Mouse (Mus musculus) CH12.LX (cell line): ENCODE data around the gene Card19. TPM values are rescaled to one million over a fixed set of nuclear protein-coding genes. Genes with fewer than 3 reads are reported as not detected.

Source experiments
- DNase-seq: peaks from one replicate; pipeline ENCODE4 v3.0.0-alpha.2; 2013; ENCODE audit errors: extremely low read depth
- H3K27ac ChIP-seq: 2 replicates; pipeline ENCODE4 v1.5.1; 2012; ENCODE audit warnings: low read depth, mild to moderate bottlenecking, control low read depth, moderate library complexity; ENCODE audit not compliant: insufficient read depth
- H3K27me3 ChIP-seq: replicated peaks from 2 replicates; pipeline ENCODE3; 2012; ENCODE audit warnings: inconsistent platforms
- H3K36me3 ChIP-seq, 2 experiments: replicated peaks in 1 of 2; 2 replicates each; pipeline versions ENCODE3 to v1.6.1; 2012; ENCODE audit warnings: inconsistent platforms in 1 of 2, low read length in 1 of 2, mild to moderate bottlenecking in 1 of 2, mixed read lengths in 1 of 2, moderate library complexity in 1 of 2; ENCODE audit not compliant: control insufficient read depth in 1 of 2, insufficient read depth in 1 of 2
- H3K4me1 ChIP-seq, 2 experiments: 2 replicates each; pipeline ENCODE4 v1.6.1; 2012; ENCODE audit warnings: inconsistent platforms in 1 of 2, moderate library complexity in 1 of 2; ENCODE audit not compliant: insufficient read depth in 2 of 2, control insufficient read depth in 1 of 2
- H3K4me2 ChIP-seq: 2 replicates; pipeline ENCODE4 v1.6.1; 2012; ENCODE audit warnings: low read depth, mild to moderate bottlenecking, control low read depth; ENCODE audit not compliant: poor library complexity, insufficient read depth, severe bottlenecking
- H3K4me3 ChIP-seq, 3 experiments: fragments of 150-350 bp in 1 of 3; sonication (generic) in 1 of 3; replicated peaks in 1 of 3; 2 replicates each; pipeline versions ENCODE3 to v1.5.1; 2011 to 2012; ENCODE audit warnings: low read depth in 2 of 3, low read length in 2 of 3, mild to moderate bottlenecking in 2 of 3, moderate library complexity in 2 of 3, control low read depth in 1 of 3, improper control_type of control experiment in 1 of 3, inconsistent platforms in 1 of 3, mixed read lengths in 1 of 3; ENCODE audit not compliant: poor library complexity in 1 of 3
- H3K79me2 ChIP-seq: replicated peaks from 2 replicates; pipeline ENCODE4 v1.6.1; 2012; ENCODE audit warnings: mild to moderate bottlenecking, moderate library complexity; ENCODE audit not compliant: control insufficient read depth, poor library complexity, insufficient read depth, severe bottlenecking; ENCODE audit errors: extremely low read depth
- H3K9ac ChIP-seq: 2 replicates; pipeline ENCODE4 v1.6.1; 2012; ENCODE audit warnings: low read depth, mild to moderate bottlenecking, control low read depth, moderate library complexity; ENCODE audit not compliant: insufficient read depth
- H3K9me3 ChIP-seq: replicated peaks from 2 replicates; pipeline ENCODE3; 2012; ENCODE audit warnings: low read length, inconsistent platforms, mixed read lengths
- BHLHE40 ChIP-seq: IDR thresholded peaks from 2 replicates; pipeline ENCODE4 v1.6.1; 2011; ENCODE audit warnings: mild to moderate bottlenecking, low read depth, low read length, improper control_type of control experiment
- CHD1 ChIP-seq: IDR thresholded peaks from 2 replicates; pipeline ENCODE4 v1.6.1; 2012; ENCODE audit warnings: low read depth, low read length, improper control_type of control experiment, inconsistent platforms
- CHD2 ChIP-seq: IDR thresholded peaks from 2 replicates; pipeline ENCODE4 v1.6.1; 2011; ENCODE audit warnings: low read length, improper control_type of control experiment
- E2F4 ChIP-seq: IDR thresholded peaks from 2 replicates; pipeline ENCODE4 v1.6.1; 2011; ENCODE audit warnings: low read depth, low read length, improper control_type of control experiment; ENCODE audit not compliant: insufficient replicate concordance
- ELF1 ChIP-seq: IDR thresholded peaks from 2 replicates; pipeline ENCODE4 v1.6.1; 2014; ENCODE audit warnings: low read depth, mild to moderate bottlenecking, inconsistent platforms, low read length, improper control_type of control experiment
- GABPA ChIP-seq: IDR thresholded peaks from 2 replicates; pipeline ENCODE4 v1.6.1; 2012; ENCODE audit warnings: low read depth, low read length, improper control_type of control experiment, inconsistent platforms; ENCODE audit not compliant: insufficient replicate concordance
- HCFC1 ChIP-seq: IDR thresholded peaks from 2 replicates; pipeline ENCODE4 v1.6.1; 2012; ENCODE audit warnings: low read depth, mild to moderate bottlenecking, inconsistent platforms, low read length, improper control_type of control experiment
- KAT2A ChIP-seq: IDR thresholded peaks from 2 replicates; pipeline ENCODE4 v1.6.1; 2012; ENCODE audit warnings: low read length, improper control_type of control experiment, inconsistent platforms; ENCODE audit not compliant: insufficient replicate concordance
- MAFK ChIP-seq: IDR thresholded peaks from 2 replicates; pipeline ENCODE4 v1.6.1; 2011; ENCODE audit warnings: low read length, improper control_type of control experiment; ENCODE audit not compliant: insufficient replicate concordance
- MAZ ChIP-seq: IDR thresholded peaks from 2 replicates; pipeline ENCODE4 v1.6.1; 2012; ENCODE audit warnings: low read depth, mild to moderate bottlenecking, inconsistent platforms, low read length, improper control_type of control experiment, moderate library complexity
- MEF2A ChIP-seq: IDR thresholded peaks from 2 replicates; pipeline ENCODE4 v1.6.1; 2014; ENCODE audit warnings: low read depth, mild to moderate bottlenecking, inconsistent platforms, low read length, improper control_type of control experiment, borderline replicate concordance
- MYC ChIP-seq: IDR thresholded peaks from 2 replicates; pipeline ENCODE4 v1.6.1; 2011; ENCODE audit warnings: low read depth, mild to moderate bottlenecking, improper control_type of control experiment, low read length
- NELFE ChIP-seq: IDR thresholded peaks from 2 replicates; pipeline ENCODE4 v1.6.1; 2011; ENCODE audit warnings: low read depth, low read length, improper control_type of control experiment
- NRF1 ChIP-seq: IDR thresholded peaks from 2 replicates; pipeline ENCODE4 v1.6.1; 2014; ENCODE audit warnings: low read depth, mild to moderate bottlenecking, inconsistent platforms, low read length, improper control_type of control experiment, moderate library complexity
- PAX5 ChIP-seq: IDR thresholded peaks from 2 replicates; pipeline ENCODE4 v1.6.1; 2012; ENCODE audit warnings: low read length, inconsistent platforms, mixed read lengths
- POLR2A ChIP-seq: IDR thresholded peaks from 2 replicates; pipeline ENCODE4 v1.6.1; 2011; ENCODE audit warnings: low read depth, mild to moderate bottlenecking, improper control_type of control experiment, low read length
- POLR2AphosphoS2 ChIP-seq: IDR thresholded peaks from 2 replicates; pipeline ENCODE4 v1.6.1; 2011; ENCODE audit warnings: low read depth, low read length, improper control_type of control experiment
- RAD21 ChIP-seq: IDR thresholded peaks from 2 replicates; pipeline ENCODE4 v1.6.1; 2011; ENCODE audit warnings: low read depth, mild to moderate bottlenecking, low read length, improper control_type of control experiment, moderate library complexity
- RCOR1 ChIP-seq: conservative IDR thresholded peaks from 2 replicates; pipeline ENCODE4 v1.6.1; 2012; ENCODE audit warnings: low read depth, mild to moderate bottlenecking, inconsistent platforms, low read length, improper control_type of control experiment
- SIN3A ChIP-seq: IDR thresholded peaks from 2 replicates; pipeline ENCODE4 v1.6.1; 2012; ENCODE audit warnings: low read length, improper control_type of control experiment, inconsistent platforms
- SMC3 ChIP-seq: IDR thresholded peaks from 2 replicates; pipeline ENCODE4 v1.6.1; 2011; ENCODE audit warnings: low read depth, low read length, improper control_type of control experiment
- UBTF ChIP-seq: IDR thresholded peaks from 2 replicates; pipeline ENCODE4 v1.6.1; 2012; ENCODE audit warnings: low read depth, mild to moderate bottlenecking, inconsistent platforms, low read length, improper control_type of control experiment, moderate library complexity
- ZC3H11A ChIP-seq: IDR thresholded peaks from 2 replicates; pipeline ENCODE4 v1.6.1; 2012; ENCODE audit warnings: low read depth, mild to moderate bottlenecking, inconsistent platforms, low read length, improper control_type of control experiment
- ZKSCAN1 ChIP-seq: IDR thresholded peaks from 2 replicates; pipeline ENCODE4 v1.6.1; 2012; ENCODE audit warnings: low read depth, inconsistent platforms, low read length, improper control_type of control experiment, borderline replicate concordance
- ZMIZ1 ChIP-seq: IDR thresholded peaks from 2 replicates; pipeline ENCODE4 v1.6.1; 2012; ENCODE audit warnings: low read depth, mild to moderate bottlenecking, inconsistent platforms, low read length, improper control_type of control experiment
- ZNF384 ChIP-seq: IDR thresholded peaks from 2 replicates; pipeline ENCODE4 v1.6.1; 2012; ENCODE audit warnings: low read depth, low read length, improper control_type of control experiment, inconsistent platforms
- dilution Hi-C: fragments of 300-500 bp; cut with MboI; formaldehyde crosslinking; loops from 2 replicates; pipeline ENCODE4 v1.14.3; 2020; ENCODE audit warnings: low sequenced_read_pairs; ENCODE audit not compliant: extremely low pct_unique_long_range_greater_than_20kb, extremely low pct_ligation_motif_present
- in situ Hi-C: fragments of 300-500 bp; cut with MboI; formaldehyde crosslinking; loops from 3 replicates; pipeline ENCODE4 v1.14.3; 2019; ENCODE audit warnings: low sequenced_read_pairs, low pct_ligation_motif_present, low pct_unique_long_range_greater_than_20kb, mixed read lengths
- polyA plus RNA-seq: library from polyadenylated mRNA; unstranded; fragments of >175 nt; gene quantifications from 2 replicates; pipeline ENCODE4 v1.2.1, GENCODE M21; 2012; ENCODE audit warnings: low read depth; ENCODE audit not compliant: insufficient read length
- total RNA-seq, 2 experiments: library from RNA; depleted of rRNA; stranded (reverse); fragments of 300-350 nt in 1 of 2; fragments of >200 nt in 1 of 2; gene quantifications; 2 replicates each; pipeline ENCODE4 v1.2.3; 2012 to 2014

Card19 gene
- total and polyA plus RNA-seq, 3 experiments, result 3.9 to 9.3 (median 5.2) TPM

GRCm38 (mm10) chr13:49193650-49194049 lies 22.2 kb downstream of the Card19 start:
- DNase-seq, result no peak
- H3K4me2 ChIP-seq, result no peak overlapping the region
- H3K27me3 ChIP-seq, result no peaks in the 10 kb centered on the region
- H3K4me3 ChIP-seq, result no peak overlapping the region
- no peaks in the 10 kb centered on the region for H3K79me2 ChIP-seq
- peaks cover 2 to 33% of the 10 kb centered on the region in 2 experiments for H3K36me3 ChIP-seq
- dilution Hi-C loops (no loop called here), in situ Hi-C loops (loop anchor here (25.0 kb wide), 2 partner anchors 331 to 531 kb away; partner anchors contain the start of genes Barx1 and Phf2)
- H3K9ac ChIP-seq, result no peak overlapping the region
- no peaks in the 10 kb centered on the region for H3K9me3 ChIP-seq
- TF ChIP-seq BHLHE40, result no peak
- TF ChIP-seq NELFE, result no peak
- no peak for TF ChIP-seq NRF1
- TF ChIP-seq UBTF, result no peak
- no peak for TF ChIP-seq SIN3A
- H3K27ac ChIP-seq, result no peak overlapping the region
- peaks cover 14 to 64% of the 10 kb centered on the region in 2 experiments for H3K4me1 ChIP-seq

- dilution Hi-C loops, result no loop called here
- H3K4me3 ChIP-seq, result no peak overlapping the region
Observed at GRCm38 (mm10) chr13:49192156-49192855, 23.5 kb downstream of the Card19 start.

GRCm38 (mm10) chr13:49191673-49192035 lies 24.2 kb downstream of the Card19 start:
- H3K27me3 ChIP-seq, result no peaks in the 10 kb centered on the region
- H3K4me2 ChIP-seq, result no peak overlapping the region
- in situ Hi-C loops, result loop anchor here (25.0 kb wide), 2 partner anchors 329 to 529 kb away; partner anchors contain the start of genes Barx1 and Phf2
- DNase-seq, result no peak
- H3K9ac ChIP-seq, result no peak overlapping the region
- H3K36me3 ChIP-seq, result peaks cover 2 to 28% of the 10 kb centered on the region in 2 experiments
- TF ChIP-seq POLR2A, result no peak
- TF ChIP-seq ZNF384, result no peak
- TF ChIP-seq SMC3, result no peak
- no peak for TF ChIP-seq MEF2A
- TF ChIP-seq HCFC1, result no peak
- no peak for TF ChIP-seq SIN3A
- TF ChIP-seq E2F4, result no peak
- no peak for TF ChIP-seq RAD21
- TF ChIP-seq ELF1, result no peak
- no peak for TF ChIP-seq ZC3H11A
- no peak for TF ChIP-seq MAZ
- no peak for TF ChIP-seq UBTF
- no peak for TF ChIP-seq BHLHE40
- H3K27ac ChIP-seq, result no peak overlapping the region
- peaks cover 25 to 62% of the 10 kb centered on the region in 2 experiments for H3K4me1 ChIP-seq
- no peaks in the 10 kb centered on the region for H3K9me3 ChIP-seq
- dilution Hi-C loops, result no loop called here
- H3K4me3 ChIP-seq, result no peak overlapping the region
- H3K79me2 ChIP-seq, result no peaks in the 10 kb centered on the region

More at GRCm38 (mm10) chr13:49192156-49192855, 23.5 kb downstream of the Card19 start:
- Histone ChIP-seq H3K9me3 (no peaks in the 10 kb centered on the region), H3K27ac (no peak overlapping the region), H3K4me1 (peaks cover 20 to 63% of the 10 kb centered on the region in 2 experiments), H3K4me2 (no peak overlapping the region), H3K27me3 (no peaks in the 10 kb centered on the region), H3K9ac (no peak overlapping the region), H3K36me3 (peaks cover 2 to 33% of the 10 kb centered on the region in 2 experiments), H3K79me2 (no peaks in the 10 kb centered on the region)
- in situ Hi-C loops, result loop anchor here (25.0 kb wide), 2 partner anchors 330 to 530 kb away; partner anchors contain the start of genes Barx1 and Phf2
- TF ChIP-seq ZKSCAN1 (no peak), KAT2A (no peak), ELF1 (no peak), POLR2A (no peak), E2F4 (no peak), RCOR1 (no peak), RAD21 (no peak), POLR2AphosphoS2 (no peak), PAX5 (no peak), CHD2 (no peak), ZMIZ1 (no peak), NRF1 (no peak), CHD1 (no peak), SMC3 (no peak), GABPA (no peak), MYC (no peak), BHLHE40 (no peak), MAFK (no peak)
- DNase-seq, result no peak
